Mouse (Mus musculus) E14TG2a.4 (cell line): ENCODE results near the gene R3hdml.

Experiments
- CTCF ChIP-seq: conservative IDR thresholded peaks from 2 replicates; pipeline ENCODE4 v1.5.1; 2014; ENCODE audit warnings: low read length
- POU5F1 ChIP-seq: IDR thresholded peaks from 2 replicates; pipeline ENCODE4 v1.6.1; 2014; ENCODE audit warnings: low read length, borderline replicate concordance

GRCm38 (mm10) chr2:163548822-163549221 lies 56.7 kb downstream of the R3hdml start:
- TF ChIP-seq CTCF = no peak
- TF ChIP-seq POU5F1 = no peak
